ENCODE assay signal across 22 mouse cellular contexts in genomic region chr6:127861951-127862350, GRCm38 (mm10). TPM values are rescaled to one million over a fixed set of nuclear protein-coding genes. Genes with fewer than 3 reads are reported as not detected.
"Had no signal": no experiment of that assay in that cellular context is flagged by ENCODE, and none has a peak within 500 bp of the region (broad histone marks: within the 10 kb centered on the region; RNA-seq: fewer than 3 reads in every experiment).

No protein-coding gene starts in this region.

- H3K4me1 ChIP-seq: intestine, embryonic 15.5 days; liver, embryonic 12.5 days; liver, embryonic 15.5 days; lung, embryonic 15.5 days; megakaryocyte, embryonic 14.5 days; midbrain, embryonic 12.5 days; neural tube, embryonic 13.5 days had no signal

- H3K27me3 ChIP-seq: intestine, embryonic 15.5 days; limb, embryonic 13.5 days; liver, embryonic 12.5 days; liver, embryonic 15.5 days; lung, embryonic 15.5 days; midbrain, embryonic 12.5 days; neural tube, embryonic 13.5 days had no signal

- H3K9ac ChIP-seq: intestine, embryonic 15.5 days; limb, embryonic 13.5 days; liver, embryonic 12.5 days; liver, embryonic 15.5 days; lung, embryonic 15.5 days; midbrain, embryonic 12.5 days; neural tube, embryonic 13.5 days had no signal

- H3K4me2 ChIP-seq: intestine, embryonic 15.5 days; limb, embryonic 13.5 days; liver, embryonic 12.5 days; liver, embryonic 15.5 days; lung, embryonic 15.5 days; midbrain, embryonic 12.5 days; neural tube, embryonic 13.5 days had no signal

- H3K9me3 ChIP-seq: intestine, embryonic 15.5 days; limb, embryonic 10.5 days; limb, embryonic 13.5 days; liver, embryonic 12.5 days; liver, embryonic 15.5 days; lung, embryonic 15.5 days; midbrain, embryonic 12.5 days; neural tube, embryonic 13.5 days had no signal

- ATAC-seq: intestine, embryonic 15.5 days; liver, embryonic 12.5 days had no signal

- H3K27ac ChIP-seq: intestine, embryonic 15.5 days; limb, embryonic 10.5 days; limb, embryonic 13.5 days; liver, embryonic 12.5 days; liver, embryonic 15.5 days; lung, embryonic 15.5 days; midbrain, embryonic 12.5 days; neural tube, embryonic 13.5 days had no signal

- H3K4me3 ChIP-seq: intestine, embryonic 15.5 days; limb, embryonic 10.5 days; limb, embryonic 13.5 days; liver, embryonic 12.5 days; liver, embryonic 15.5 days; lung, embryonic 15.5 days; megakaryocyte, embryonic 14.5 days; midbrain, embryonic 12.5 days; myocyte; neural tube, embryonic 13.5 days had no signal

- H3K36me3 ChIP-seq: intestine, embryonic 15.5 days; limb, embryonic 10.5 days; limb, embryonic 13.5 days; liver, embryonic 12.5 days; liver, embryonic 15.5 days; lung, embryonic 15.5 days; midbrain, embryonic 12.5 days; neural tube, embryonic 13.5 days had no signal

- DNase-seq: kidney, adult 18-20 months; kidney, adult 9 months; kidney, postnatal 14 days; kidney, postnatal 4 days; liver; lung, adult 18-20 months; lung, postnatal 10 days; lung, postnatal 36 days; thymus, adult 2 months; thymus, postnatal 25 days had no signal

RNA-seq across cellular contexts. Expression of gene Tspan11, which starts 25.4 kb away (rescaled TPM):
- total RNA-seq: monocyte, adult 5-6 weeks; neutrophil, adult 5-6 weeks had no signal
